8 mouse cellular contexts compared by ENCODE assay signal in genomic region chr11:100850038-100850777, GRCm38 (mm10). TPM values are rescaled to one million over a fixed set of nuclear protein-coding genes. Genes with fewer than 3 reads are reported as not detected.
A peak's percentile ranks its signal among the peaks of the same experiment; 100 is the strongest.
DNase-seq lines count a peak whose midpoint lies in the region; ATAC-seq lines count a peak whose summit lies in the region.

Gene Stat5b, minus strand, starts transcription at chr11:100850724.

- H3K9ac ChIP-seq in intestine, embryonic 16.5 days (ENCODE audit: low read depth, low read length), result peak within 1 kb of the TSS; percentile 91
- peak within 1 kb of the TSS; percentile 96 for H3K9ac ChIP-seq in midbrain, embryonic 11.5 days (ENCODE audit: low read length)

- DNase-seq in urinary bladder, adult 2 months (ENCODE audit: low spot score), result peak; percentile 76
- no peak for DNase-seq in urinary bladder, postnatal 10 days (ENCODE audit: low spot score)
- DNase-seq in embryo, embryonic 9.5 days (ENCODE audit: extremely low spot score), result peak; percentile 76
- no peak for DNase-seq in gonadal fat pad, adult 2 months (ENCODE audit: low read depth)
- DNase-seq in limb, embryonic 10.5 days (ENCODE audit: low spot score), result peak; percentile 76
- DNase-seq in midbrain, embryonic 11.5 days (ENCODE audit: low spot score, missing footprints), result peak; percentile 97
- peak; percentile 76 to 88 for DNase-seq in spleen, adult 18-20 months

- peaks cover 19% of the 10 kb centered on the region for H3K4me1 ChIP-seq in intestine, embryonic 16.5 days (ENCODE audit: control insufficient read depth, insufficient read depth, low read length)
- H3K4me1 ChIP-seq in limb, embryonic 10.5 days, result peaks cover 28% of the 10 kb centered on the region
- peaks cover 18% of the 10 kb centered on the region for H3K4me1 ChIP-seq in midbrain, embryonic 11.5 days (ENCODE audit: control insufficient read depth, insufficient read depth, low read length)

- peak within 1 kb of the TSS; percentile 73 for H3K4me3 ChIP-seq in intestine, embryonic 16.5 days (ENCODE audit: low read length)
- H3K4me3 ChIP-seq in limb, embryonic 10.5 days, result peak within 1 kb of the TSS; percentile 83
- peak within 1 kb of the TSS; percentile 89 for H3K4me3 ChIP-seq in midbrain, embryonic 11.5 days (ENCODE audit: low read depth, low read length)

- no peaks in the 10 kb centered on the region for H3K36me3 ChIP-seq in intestine, embryonic 16.5 days (ENCODE audit: control insufficient read depth, insufficient read depth, low read length)
- H3K36me3 ChIP-seq in limb, embryonic 10.5 days, result no peaks in the 10 kb centered on the region
- H3K36me3 ChIP-seq in midbrain, embryonic 11.5 days (ENCODE audit: control insufficient read depth, insufficient read depth, low read length), result no peaks in the 10 kb centered on the region

- no peaks in the 10 kb centered on the region for H3K27me3 ChIP-seq in intestine, embryonic 16.5 days (replicated peaks; ENCODE audit: control insufficient read depth, insufficient read depth, low read length)
- H3K27me3 ChIP-seq in limb, embryonic 10.5 days (ENCODE audit: low read depth, poor library complexity, severe bottlenecking), result peaks cover 47% of the 10 kb centered on the region
- H3K27me3 ChIP-seq in midbrain, embryonic 11.5 days (ENCODE audit: control insufficient read depth, insufficient read depth, low read length), result peaks cover 3% of the 10 kb centered on the region; the same call in 1 of the 2 replicates

- peak; percentile 89 for ATAC-seq in intestine, embryonic 16.5 days
- ATAC-seq in midbrain, embryonic 11.5 days (ENCODE audit: low FRiP score), result peak; percentile 80

- WGBS in intestine, embryonic 16.5 days, result under 1% methylated on average over 98 of the region's 104 CpGs
- 1% methylated on average over 103 of the region's 104 CpGs for WGBS in limb, embryonic 10.5 days
- under 1% methylated on average over 81 of the region's 104 CpGs for WGBS in midbrain, embryonic 11.5 days

- H3K9me3 ChIP-seq in intestine, embryonic 16.5 days (ENCODE audit: control insufficient read depth, low read length), result no peaks in the 10 kb centered on the region
- no peaks in the 10 kb centered on the region for H3K9me3 ChIP-seq in limb, embryonic 10.5 days (replicated peaks)
- H3K9me3 ChIP-seq in midbrain, embryonic 11.5 days (ENCODE audit: control insufficient read depth, low read length), result no peaks in the 10 kb centered on the region

- H3K27ac ChIP-seq in intestine, embryonic 16.5 days (ENCODE audit: low read length), result peak within 1 kb of the TSS; percentile 91
- H3K27ac ChIP-seq in limb, embryonic 10.5 days, result peak within 1 kb of the TSS; percentile 96
- H3K27ac ChIP-seq in midbrain, embryonic 11.5 days (ENCODE audit: low read depth, low read length), result peak within 1 kb of the TSS; percentile 21

- H3K4me2 ChIP-seq in intestine, embryonic 16.5 days (ENCODE audit: low read depth, low read length), result peak within 1 kb of the TSS; percentile 87
- peak within 1 kb of the TSS; percentile 89 for H3K4me2 ChIP-seq in midbrain, embryonic 11.5 days

RNA-seq across cellular contexts. Expression of gene Stat5b, which starts in this region (rescaled TPM):
- 18.1 and 21.5 TPM in 2 replicates for polyA plus RNA-seq in urinary bladder, adult 2 months (2012; rRNA removed)
- 28.7 and 32.8 TPM in 2 replicates for polyA plus RNA-seq in gonadal fat pad, adult 2 months (2012; rRNA removed)
- polyA plus RNA-seq in intestine, embryonic 16.5 days (2015; fragmentation: Nextera tagmentation; extraction: Ambion mirVana), result 20.5 and 22.8 TPM in 2 replicates
- polyA plus RNA-seq in limb, embryonic 10.5 days (2016; fragmentation: Nextera tagmentation; extraction: Ambion mirVana), result 15.4 and 15.6 TPM in 2 replicates
- polyA plus RNA-seq in midbrain, embryonic 11.5 days (2014; fragmentation: Nextera tagmentation; extraction: Ambion mirVana), result 14.6 and 17.3 TPM in 2 replicates

Comparison
In these comparisons a context has a peak if more than half of its experiments do, and no peak if none do; other contexts are left out.
1. DNase-seq: peak in urinary bladder, adult 2 months (single experiment), embryo, embryonic 9.5 days (single experiment), limb, embryonic 10.5 days (single experiment), midbrain, embryonic 11.5 days (single experiment) and spleen, adult 18-20 months (2 of 2); none in urinary bladder, postnatal 10 days (single experiment) and gonadal fat pad, adult 2 months (single experiment).
2. H3K27ac ChIP-seq: peak in every context shown above with its lines; median percentile 96 in limb, embryonic 10.5 days; 91 in intestine, embryonic 16.5 days; 21 in midbrain, embryonic 11.5 days.
3. Peak in every context shown above with its lines, with median percentiles within 50 percentile points of each other: H3K4me3 ChIP-seq.